Mouse (Mus musculus): ENCODE measurements at regions not wholly inside any gene's neighbourhood (a gene's known extent, or its start where the extent isn't known, plus 50 kb on each side); places are given as distances from the start of the nearest gene placed in this dataset.
A peak's percentile ranks its signal among the peaks of the same experiment; 100 is the strongest.

GRCm38 (mm10) chr13:101931882-101932281 lies 163.9 kb upstream of the Pik3r1 start:
- DNase-seq (ENCODE audit: low spot score in 2 of 2): no peak

DNA sequence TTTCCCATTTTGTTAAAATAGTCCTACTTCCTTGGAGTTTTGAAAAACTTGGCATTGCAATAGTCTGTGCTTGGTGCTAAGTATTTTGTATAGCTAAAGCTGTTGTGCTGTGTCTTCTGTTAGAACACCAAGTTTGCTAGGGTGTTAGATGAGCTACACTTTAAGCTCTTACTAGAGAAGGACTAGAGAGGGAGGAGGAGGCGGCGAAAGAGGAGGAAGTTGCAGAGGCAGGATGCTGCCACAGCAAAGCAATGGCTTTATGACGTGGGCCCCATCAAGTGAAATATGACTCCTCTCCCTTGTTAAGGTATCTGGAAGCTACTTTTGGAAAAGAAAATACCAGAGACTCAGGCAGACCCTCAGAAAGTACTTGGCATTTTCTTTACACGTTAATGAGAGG lies 167.8 kb upstream of the Pik3r1 start:
- peak in 1 of 2 experiments; percentile 25 for DNase-seq (ENCODE audit: low spot score in 2 of 2)

GRCm38 (mm10) chr13:101954521-101954920 lies 186.5 kb upstream of the Pik3r1 start:
- no peak for DNase-seq (ENCODE audit: low spot score in 2 of 2)

- DNase-seq (ENCODE audit: low spot score in 2 of 2): no peak
These were observed 187.9 kb upstream of the Pik3r1 start for GRCm38 (mm10) chr13:101955806-101956418.

DNA sequence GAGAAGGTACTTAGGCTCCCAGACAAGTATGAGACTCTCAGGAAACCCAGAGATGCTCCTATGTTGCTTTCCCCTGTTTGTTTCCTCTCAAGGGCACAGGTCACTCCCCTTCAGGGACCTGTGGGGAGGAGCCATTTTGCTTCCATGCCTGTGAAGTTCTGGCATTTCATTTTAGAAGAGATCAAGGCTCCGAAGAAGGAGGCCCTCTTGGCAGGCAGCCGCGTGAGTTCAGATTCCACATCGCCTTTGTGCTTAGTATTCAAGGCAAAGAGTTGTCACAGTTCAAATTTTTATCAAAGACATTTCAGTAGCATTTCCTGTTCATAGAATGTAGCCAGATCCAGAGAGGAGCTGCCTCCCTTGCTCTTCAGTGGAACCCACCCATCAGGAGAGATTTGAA lies 189.8 kb upstream of the Pik3r1 start:
- DNase-seq (ENCODE audit: low spot score in 2 of 2): no peak

GRCm38 (mm10) chr13:101965537-101965936 lies 197.5 kb upstream of the Pik3r1 start:
- DNase-seq (ENCODE audit: low spot score in 2 of 2): no peak

GRCm38 (mm10) chr13:101966799-101967397 lies 198.9 kb upstream of the Pik3r1 start:
- no peak for DNase-seq (ENCODE audit: low spot score in 2 of 2)

DNA sequence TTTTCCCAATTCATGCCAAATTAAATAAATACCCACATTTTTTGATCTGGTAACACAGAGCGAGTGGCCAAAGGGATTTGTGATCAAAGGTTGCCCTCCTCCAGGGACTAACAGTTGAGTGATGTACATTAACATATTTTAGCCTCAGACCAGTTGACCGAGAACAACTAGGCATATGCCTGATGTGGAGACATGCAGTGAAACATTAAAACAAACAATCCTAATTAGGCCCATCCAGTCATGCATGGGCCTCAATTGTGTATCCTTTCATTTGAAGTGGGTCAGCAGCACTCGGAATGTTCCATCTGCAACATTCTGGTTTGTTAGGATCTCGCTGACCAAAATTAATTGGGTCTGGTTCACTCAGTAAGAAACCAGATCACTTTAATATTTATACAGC lies 199.4 kb upstream of the Pik3r1 start:
- DNase-seq (ENCODE audit: low spot score in 2 of 2): no peak

GRCm38 (mm10) chr13:101976766-101977165 lies 208.7 kb upstream of the Pik3r1 start:
- DNase-seq (ENCODE audit: low spot score in 2 of 2): no peak

DNA sequence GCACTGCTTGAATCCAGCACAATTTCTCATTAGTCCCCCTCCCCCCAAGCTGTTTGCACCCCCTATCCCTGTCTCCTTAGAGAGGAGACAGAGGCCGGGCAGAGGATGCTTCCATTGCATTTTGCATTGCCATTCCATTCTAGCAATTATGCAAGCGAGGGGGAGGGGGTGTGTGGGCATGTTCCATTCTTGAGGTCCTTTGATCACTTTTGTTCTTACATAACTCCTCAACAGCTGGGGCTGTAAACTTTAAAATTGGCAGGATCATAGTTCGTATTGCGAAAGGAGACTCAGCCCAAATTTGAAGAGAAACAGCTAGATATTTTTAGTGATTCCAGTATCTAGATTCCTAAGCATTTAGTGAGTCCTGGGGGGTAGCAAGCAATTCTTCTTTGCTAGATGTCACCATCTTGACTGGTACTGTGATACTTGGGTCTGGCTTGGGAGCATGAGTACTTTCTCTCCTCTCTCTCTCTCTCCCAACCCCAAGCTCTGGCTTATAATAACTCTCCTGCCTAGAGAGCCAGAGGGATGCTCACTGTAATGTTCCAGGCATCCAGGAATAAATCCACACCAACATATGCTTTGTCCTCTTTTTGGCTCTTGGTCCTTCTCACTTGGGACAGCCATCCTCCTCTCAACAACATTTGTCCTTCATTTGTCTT lies 212.3 kb upstream of the Pik3r1 start:
- no peak for DNase-seq (ENCODE audit: low spot score in 2 of 2)

DNA sequence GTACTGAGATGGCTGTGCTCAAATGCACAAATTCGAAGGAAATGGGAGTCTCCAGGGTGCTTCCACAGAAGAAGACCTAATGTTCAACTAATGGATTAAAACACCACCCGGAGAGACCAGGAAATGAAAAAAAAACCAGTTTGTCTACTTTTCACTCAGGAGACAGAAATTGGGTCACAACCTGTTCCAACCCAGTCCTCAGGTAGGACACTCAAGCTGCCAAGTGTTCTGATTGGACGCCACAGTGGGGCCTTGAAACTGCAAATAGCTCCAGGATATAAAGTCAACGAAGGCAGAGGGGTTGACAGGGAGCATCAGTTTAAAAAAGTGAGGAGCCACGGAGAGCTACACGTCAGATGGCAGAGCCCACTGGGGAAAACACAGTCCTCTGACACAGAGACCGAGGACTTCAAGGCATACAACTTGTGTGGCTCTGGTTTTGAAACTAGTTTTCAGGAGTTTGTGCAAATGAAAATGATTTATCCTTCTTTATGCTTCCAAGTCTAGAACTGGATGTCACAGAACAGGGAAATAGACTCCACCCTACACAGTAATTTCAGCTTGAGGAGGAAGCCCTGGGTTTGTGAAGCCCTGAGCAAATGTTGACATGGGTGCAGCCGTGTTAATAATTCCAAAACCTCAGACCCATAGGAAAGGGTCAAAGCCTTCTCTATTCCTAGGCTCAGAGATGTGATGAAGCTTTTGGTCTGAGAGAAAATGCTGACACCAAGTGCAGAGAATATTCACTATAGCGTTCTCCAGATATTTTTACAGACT lies 220.8 kb upstream of the Pik3r1 start:
- no peak for DNase-seq (ENCODE audit: low spot score in 2 of 2)

DNA sequence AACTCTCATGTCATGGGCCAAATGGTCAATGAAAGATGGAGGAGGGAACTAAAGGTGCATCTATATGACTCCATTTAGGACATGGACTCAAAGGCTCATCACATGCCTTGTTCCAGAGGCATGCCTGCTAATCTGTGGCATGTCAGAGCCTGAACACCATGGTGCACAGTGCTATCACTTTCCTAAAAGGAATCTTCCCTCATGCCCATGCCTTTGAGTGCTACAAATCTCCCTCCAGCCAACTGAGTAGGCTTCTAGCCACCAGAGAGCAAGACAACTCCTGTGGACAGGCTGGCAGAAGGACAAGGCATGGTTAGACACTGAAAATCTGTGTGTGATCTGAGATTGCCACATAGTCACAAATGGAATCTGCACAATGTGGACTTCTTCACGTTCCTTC lies 223.7 kb upstream of the Pik3r1 start:
- DNase-seq (ENCODE audit: low spot score in 2 of 2): no peak

GRCm38 (mm10) chr13:101994779-101995178 lies 226.8 kb upstream of the Pik3r1 start:
- no peak for DNase-seq (ENCODE audit: low spot score in 2 of 2)

DNA sequence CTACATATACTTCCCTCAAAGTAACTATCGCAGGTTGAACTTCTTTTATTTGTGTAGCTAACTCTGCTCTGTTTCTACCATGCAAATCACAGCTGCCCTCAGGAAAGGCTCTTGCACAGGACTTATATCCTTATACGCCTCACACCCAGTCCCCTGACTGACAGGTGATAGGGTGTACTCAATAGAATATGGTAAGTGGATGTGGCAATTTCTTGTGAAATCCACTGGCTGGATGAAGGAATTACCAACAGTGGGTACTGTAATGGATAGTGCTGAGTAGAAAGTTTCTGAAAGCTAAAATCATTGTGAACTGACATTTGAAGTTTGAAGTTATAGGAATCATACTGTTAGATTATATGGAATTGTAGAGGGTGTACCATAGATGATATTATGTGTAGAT lies 227.5 kb upstream of the Pik3r1 start:
- DNase-seq (ENCODE audit: low spot score in 2 of 2): no peak

DNA sequence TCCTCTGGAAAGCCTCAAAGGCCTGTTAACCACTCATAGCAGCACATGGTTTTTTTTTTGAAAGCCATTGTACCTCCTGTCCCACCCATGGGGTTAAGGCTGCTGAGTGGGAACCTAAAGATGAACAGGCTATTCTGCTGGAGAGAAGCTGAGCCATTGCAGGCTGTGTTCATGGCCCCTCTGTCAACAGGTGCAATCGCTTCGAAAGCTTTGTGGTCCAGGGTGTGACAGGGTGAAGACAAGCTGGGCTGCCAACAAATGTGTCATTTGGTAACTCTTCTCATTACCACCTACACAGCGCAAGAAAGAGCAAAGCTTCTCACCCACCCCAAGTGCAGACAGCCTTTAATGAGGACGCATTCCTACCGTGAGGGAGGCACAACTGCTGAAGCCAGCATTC lies 228.1 kb upstream of the Pik3r1 start:
- peak in 1 of 2 experiments; percentile 6 for DNase-seq (ENCODE audit: low spot score in 2 of 2)

DNA sequence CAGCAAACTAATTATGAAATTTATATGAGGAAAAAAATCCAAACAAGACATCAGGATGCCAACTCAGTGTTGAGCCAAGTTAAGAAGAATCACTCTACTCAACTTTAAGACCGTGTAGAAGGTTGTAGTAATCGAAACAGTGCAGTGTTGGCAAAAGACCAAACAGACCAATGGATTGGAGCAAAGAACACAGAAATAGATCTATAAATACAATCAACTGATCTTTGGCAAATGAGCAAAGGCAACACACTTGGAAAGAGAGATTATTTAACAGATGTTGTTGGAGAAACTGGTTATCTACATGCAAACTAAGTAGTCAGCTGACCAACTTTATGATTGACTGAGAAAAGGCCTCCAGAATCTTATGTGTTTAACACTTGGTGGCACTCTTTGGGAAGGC lies 229.4 kb upstream of the Pik3r1 start:
- DNase-seq (ENCODE audit: low spot score in 2 of 2): no peak

- no peak for DNase-seq (ENCODE audit: low spot score in 2 of 2)
These were observed 238.5 kb upstream of the Pik3r1 start for GRCm38 (mm10) chr13:102006565-102006964.

DNA sequence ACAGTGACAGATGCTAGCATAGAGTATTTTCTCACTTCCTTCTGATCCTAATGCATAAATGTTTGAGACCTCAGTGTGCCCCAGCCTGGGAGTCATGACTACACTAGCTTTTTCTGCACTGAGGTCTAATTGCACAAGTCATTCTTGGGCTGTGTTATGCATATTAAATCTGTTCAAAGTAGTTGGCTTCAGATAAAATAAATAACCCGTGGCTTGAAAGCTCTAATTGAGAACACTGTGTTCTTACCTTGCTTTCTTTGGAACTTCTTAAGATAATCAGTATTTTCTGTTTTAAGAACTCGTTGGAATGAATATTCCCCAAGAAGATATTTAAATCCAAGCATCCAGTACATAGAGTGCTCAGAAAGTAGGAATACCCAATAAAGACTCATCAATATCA lies 243.9 kb upstream of the Pik3r1 start:
- DNase-seq (ENCODE audit: low spot score in 2 of 2): no peak

GRCm38 (mm10) chr13:102014514-102014913 lies 246.5 kb upstream of the Pik3r1 start:
- DNase-seq (ENCODE audit: low spot score in 2 of 2): no peak

DNA sequence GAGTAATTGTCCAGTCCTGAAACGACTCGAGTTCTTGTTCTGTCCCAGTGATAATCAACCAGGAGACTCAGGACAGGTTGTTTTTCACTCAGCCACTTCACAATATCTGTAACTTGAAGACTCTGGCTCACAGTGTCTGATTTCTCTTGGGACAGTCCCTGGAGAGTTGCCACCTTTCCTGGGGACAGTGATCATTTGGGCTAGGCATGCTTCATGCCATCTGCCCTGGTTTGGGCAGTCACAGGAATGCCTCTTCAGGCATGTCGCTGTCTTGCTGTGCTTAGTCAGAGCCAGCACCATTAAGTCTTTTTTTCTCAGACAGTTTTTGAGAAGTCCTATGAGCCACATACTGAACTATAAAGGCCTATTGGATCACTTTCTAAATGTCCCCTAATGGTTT lies 246.9 kb upstream of the Pik3r1 start:
- DNase-seq (ENCODE audit: low spot score in 2 of 2): no peak

DNA sequence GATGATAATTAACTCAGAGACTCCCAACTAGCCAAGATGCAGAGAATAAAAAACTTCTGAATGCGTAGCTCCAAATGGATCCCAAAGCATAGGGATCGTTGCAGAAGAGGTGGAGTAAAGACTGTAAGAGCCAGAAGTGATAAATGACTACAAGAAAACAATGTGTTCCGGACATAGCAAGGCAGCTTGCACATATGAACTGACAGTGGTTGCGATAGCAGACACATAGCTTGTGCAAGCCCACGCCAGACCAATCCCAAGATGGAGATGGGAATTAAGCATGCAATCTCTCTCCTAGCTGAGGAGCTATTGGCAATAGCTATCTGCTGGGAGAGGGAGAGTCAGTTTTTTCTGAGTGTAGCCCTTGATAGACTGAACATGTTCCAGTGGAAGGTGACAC lies 248.5 kb upstream of the Pik3r1 start:
- DNase-seq (ENCODE audit: low spot score in 2 of 2): no peak

DNA sequence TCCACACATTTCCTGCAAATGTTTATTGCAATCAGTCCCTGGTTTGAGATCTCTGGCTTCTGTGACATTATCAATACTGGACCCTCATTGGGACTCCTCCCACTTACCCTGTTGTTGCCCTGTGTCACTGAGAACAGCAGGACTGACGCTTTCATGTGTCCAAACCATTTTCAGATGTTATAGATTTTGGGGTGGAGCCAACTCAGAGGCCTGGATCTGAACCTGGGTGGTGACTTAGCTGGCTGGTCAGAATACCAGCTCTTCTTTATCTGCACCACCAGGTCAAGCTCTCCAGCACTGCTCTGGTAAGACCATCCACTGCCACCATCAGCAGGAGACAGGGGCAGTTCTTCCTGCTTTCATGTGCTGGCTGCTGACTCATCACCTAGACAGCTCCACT lies 254.3 kb upstream of the Pik3r1 start:
- no peak for DNase-seq (ENCODE audit: low spot score in 2 of 2)

DNA sequence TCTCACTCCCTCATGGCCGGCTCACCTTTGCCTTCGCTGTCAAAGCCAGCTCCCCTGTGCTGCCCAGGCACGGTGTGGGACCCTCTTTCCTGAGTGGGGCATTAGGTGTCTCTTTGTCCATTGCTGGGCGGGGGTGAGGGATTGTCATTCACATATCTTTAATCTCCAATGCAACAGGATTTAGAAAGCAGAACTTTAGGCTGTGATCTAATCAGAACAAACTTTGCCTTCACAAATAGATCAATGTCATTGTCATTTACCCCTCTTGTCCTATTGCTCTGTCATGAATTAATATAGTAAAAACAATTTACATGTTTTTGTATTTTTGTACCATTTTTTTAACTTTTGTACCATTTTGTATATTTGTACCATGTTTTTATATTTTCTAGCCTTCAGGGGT lies 254.7 kb upstream of the Pik3r1 start:
- DNase-seq (ENCODE audit: low spot score in 2 of 2): no peak

Data from thymus, postnatal 10 days (tissue).